Mouse (Mus musculus): Measurements from ENCODE around the gene Prdx3. TPM values are rescaled to one million over a fixed set of nuclear protein-coding genes. Genes with fewer than 3 reads are reported as not detected.

Prdx3 gene
- polyA plus RNA-seq (2015; fragmentation: Nextera tagmentation; extraction: Ambion mirVana), result 134 and 139 TPM in 2 replicates

DNA sequence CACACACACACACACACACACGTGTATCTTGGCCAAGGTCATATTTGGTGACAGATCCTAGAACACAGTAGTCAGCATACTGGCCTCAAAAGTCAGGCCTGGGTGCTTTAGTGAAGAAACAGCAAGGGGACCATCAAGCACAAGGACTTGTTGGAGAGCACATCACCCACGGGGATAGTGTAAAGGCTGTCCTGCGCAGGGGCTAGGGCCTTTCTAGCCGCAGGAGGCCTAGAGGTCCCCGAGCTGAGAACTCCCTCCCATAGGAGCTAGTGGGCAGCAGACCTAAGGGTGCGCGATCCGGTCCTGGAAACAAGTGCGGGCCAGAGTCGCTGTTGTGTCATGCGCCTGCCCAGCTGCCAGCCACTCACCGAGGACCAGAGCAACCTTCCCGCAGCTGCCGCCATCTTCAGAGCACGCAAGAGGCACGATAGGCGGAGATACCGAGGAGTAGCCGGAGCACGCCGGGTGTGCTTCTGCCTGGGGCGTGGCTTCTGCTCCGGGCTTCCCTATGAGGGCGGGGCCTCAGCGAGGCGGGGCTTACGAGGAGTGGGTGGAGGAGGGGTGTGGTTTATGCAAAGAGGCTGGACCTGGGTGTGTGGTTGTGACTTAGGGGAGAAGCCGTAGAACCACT is at the start of gene Prdx3:
Gene Prdx3, minus strand, starts transcription at position 493 of the 631 bp plus-strand sequence.
- H3K4me3 ChIP-seq (replicated peaks), result peak within 1 kb of the TSS; percentile 73
- no peaks in the 10 kb centered on the region for H3K27me3 ChIP-seq
- H3K9me3 ChIP-seq (replicated peaks), result no peaks in the 10 kb centered on the region
- under 1% methylated on average over 28 of the region's 28 CpGs for WGBS
- H3K27ac ChIP-seq, result peak within 1 kb of the TSS; percentile 87
- peaks cover 32% of the 10 kb centered on the region for H3K36me3 ChIP-seq
- H3K4me2 ChIP-seq, result peak within 1 kb of the TSS; percentile 64
- H3K9ac ChIP-seq, result peak within 1 kb of the TSS; percentile 69
- peak; percentile 98 for ATAC-seq (replicated peaks; ENCODE audit: low FRiP score)
- H3K4me1 ChIP-seq, result peaks cover 18% of the 10 kb centered on the region

DNA sequence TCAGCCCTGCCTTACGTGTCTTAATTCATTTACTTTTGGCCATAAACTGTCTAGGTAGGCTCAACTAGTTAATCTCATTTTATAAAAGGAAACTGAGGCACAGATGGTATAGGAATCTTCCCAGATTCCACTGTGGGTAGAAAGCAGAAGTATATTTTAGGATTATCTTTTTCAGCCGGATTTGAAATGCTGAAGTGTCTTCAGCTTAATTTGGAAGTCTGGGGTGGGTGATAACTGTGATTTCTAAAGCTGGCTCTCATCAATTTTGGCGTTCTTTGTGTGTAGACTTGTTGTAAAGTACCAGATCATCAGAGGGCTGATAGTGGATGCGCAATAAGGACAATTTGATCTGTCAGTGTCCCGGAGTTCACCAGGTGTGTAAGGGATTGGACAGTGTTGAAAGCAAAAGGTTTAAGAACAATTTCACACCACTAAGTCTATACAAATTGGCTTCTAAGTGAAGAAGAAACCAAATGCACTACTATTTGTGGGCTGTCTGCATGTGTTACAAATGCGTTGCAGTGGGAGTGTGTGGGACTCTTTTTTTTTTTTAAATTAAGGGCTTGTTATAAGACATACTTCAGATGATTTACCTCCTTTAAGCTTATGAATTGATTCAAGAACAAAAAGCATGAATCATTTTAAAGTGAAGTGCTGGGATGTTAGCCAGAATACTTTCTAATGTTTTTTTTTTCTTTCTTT is 42.7 kb upstream of the Prdx3 start:
- ATAC-seq (replicated peaks; ENCODE audit: low FRiP score), result no peak
- H3K4me1 ChIP-seq, result 0 out of 2 replicates have a peak, but pooled peaks cover 3% of the 10 kb centered on the region
- 85% methylated on average over 6 of the region's 6 CpGs for WGBS
- no peak overlapping the region for H3K27ac ChIP-seq
- no peaks in the 10 kb centered on the region for H3K36me3 ChIP-seq
- no peak overlapping the region for H3K4me2 ChIP-seq
- H3K9ac ChIP-seq, result no peak overlapping the region
- H3K4me3 ChIP-seq (replicated peaks), result no peak overlapping the region
- H3K27me3 ChIP-seq, result no peaks in the 10 kb centered on the region
- no peaks in the 10 kb centered on the region for H3K9me3 ChIP-seq (replicated peaks)

DNA sequence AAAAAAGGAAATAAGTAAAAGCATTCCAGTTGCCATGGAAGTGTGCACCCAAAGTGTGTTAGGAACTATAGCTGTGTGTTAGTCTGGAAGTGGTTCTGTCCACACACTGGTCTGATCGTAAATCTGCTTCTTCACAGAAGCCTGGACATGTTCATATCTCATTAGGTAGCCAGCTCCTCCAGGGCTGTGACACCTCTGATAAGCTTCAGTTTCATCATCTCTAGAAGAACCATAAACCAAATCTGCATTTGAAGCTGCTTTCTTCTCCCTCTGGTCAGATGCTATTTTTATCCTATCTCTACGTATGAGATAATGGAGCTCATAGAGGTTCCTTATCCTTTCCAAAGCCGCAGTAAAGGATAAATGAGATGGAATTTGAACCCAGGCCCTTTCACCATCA is 41.5 kb upstream of the Prdx3 start:
- Histone ChIP-seq H3K9me3 (replicated peaks) (no peaks in the 10 kb centered on the region), H3K4me1 (0 out of 2 replicates have a peak, but pooled peaks cover 3% of the 10 kb centered on the region), H3K36me3 (no peaks in the 10 kb centered on the region), H3K27me3 (no peaks in the 10 kb centered on the region), H3K9ac (no peak overlapping the region), H3K4me3 (replicated peaks) (no peak overlapping the region), H3K27ac (no peak overlapping the region), H3K4me2 (no peak overlapping the region)
- ATAC-seq (replicated peaks; ENCODE audit: low FRiP score), result no peak
- 70% methylated on average over 3 of the region's 3 CpGs for WGBS

DNA sequence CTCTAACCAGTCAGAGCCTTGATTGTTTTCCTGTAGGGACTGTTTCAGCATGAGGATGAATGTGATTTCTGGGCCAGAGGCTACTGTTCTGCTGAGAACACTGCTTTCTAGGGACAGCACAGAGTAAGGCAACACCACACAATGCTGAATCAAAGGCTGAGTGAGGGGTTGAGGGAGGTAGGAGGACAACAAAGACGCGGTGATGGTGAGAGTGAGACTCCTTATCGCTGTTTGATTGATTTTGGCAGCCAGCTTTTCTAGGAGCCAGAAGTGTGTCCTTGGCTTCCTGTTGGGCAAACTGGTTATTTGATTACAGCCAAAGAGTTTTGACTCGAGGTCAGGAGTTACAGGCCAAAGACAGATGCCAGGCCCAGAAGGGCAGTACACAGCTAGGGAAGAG is 40.9 kb upstream of the Prdx3 start:
- Histone ChIP-seq H3K9ac (no peak overlapping the region), H3K9me3 (replicated peaks) (no peaks in the 10 kb centered on the region), H3K36me3 (no peaks in the 10 kb centered on the region), H3K27ac (no peak overlapping the region), H3K27me3 (no peaks in the 10 kb centered on the region), H3K4me3 (replicated peaks) (no peak overlapping the region), H3K4me2 (no peak overlapping the region), H3K4me1 (0 out of 2 replicates have a peak, but pooled peaks cover 3% of the 10 kb centered on the region)
- ATAC-seq (replicated peaks; ENCODE audit: low FRiP score), result no peak
- 72% methylated on average over 4 of the region's 4 CpGs for WGBS

DNA sequence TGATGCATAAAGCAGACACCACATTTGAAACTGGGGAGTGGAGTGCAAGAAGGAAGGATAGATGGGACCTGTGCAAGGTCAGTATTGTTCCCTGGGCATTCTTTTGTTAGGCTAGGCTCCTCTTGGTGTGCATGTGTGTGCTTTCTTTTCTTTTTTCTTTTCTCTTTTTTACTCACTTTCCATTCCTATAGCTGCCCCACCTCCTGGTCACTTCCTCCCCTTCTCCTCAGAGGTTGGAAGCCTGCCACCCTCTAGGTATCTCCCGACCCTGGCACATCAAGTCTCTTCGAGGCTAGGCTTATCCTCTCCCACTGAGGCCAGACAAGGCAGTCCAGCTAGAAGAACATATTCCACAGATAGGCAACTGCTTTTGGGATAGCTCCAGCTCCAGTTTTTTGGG is 37.3 kb upstream of the Prdx3 start:
- WGBS, result 71% methylated on average over 2 of the region's 2 CpGs
- Histone ChIP-seq H3K4me1 (0 out of 2 replicates have a peak, but pooled peaks cover 3% of the 10 kb centered on the region), H3K4me3 (replicated peaks) (no peak overlapping the region), H3K9me3 (replicated peaks) (no peaks in the 10 kb centered on the region), H3K27ac (no peak overlapping the region), H3K27me3 (no peaks in the 10 kb centered on the region), H3K9ac (no peak overlapping the region), H3K4me2 (no peak overlapping the region), H3K36me3 (no peaks in the 10 kb centered on the region)
- ATAC-seq (replicated peaks; ENCODE audit: low FRiP score), result no peak

DNA sequence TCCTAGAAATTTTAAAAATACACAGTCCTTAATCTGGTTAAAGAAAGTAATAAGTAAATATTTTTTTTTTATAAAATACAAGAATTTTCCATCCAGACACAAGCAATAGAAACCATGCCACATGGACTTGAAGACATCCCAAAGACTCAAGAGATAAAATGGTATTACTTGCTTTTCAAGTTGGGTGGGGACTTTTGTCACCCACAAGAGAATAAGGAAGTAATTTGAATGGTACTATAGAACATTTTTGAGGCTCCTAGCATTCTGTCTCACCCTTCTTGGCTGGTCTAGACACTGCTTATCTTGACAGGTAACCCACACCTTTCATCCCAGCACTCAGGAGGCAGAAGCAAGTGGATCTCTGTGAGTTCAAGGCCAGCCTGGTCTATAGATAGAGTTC is 35.9 kb upstream of the Prdx3 start:
- 0 out of 2 replicates have a peak, but pooled peaks cover 2% of the 10 kb centered on the region for H3K4me1 ChIP-seq
- no peak overlapping the region for H3K4me3 ChIP-seq (replicated peaks)
- no peak overlapping the region for H3K9ac ChIP-seq
- H3K4me2 ChIP-seq, result no peak overlapping the region
- no peak overlapping the region for H3K27ac ChIP-seq
- H3K27me3 ChIP-seq, result no peaks in the 10 kb centered on the region
- no peaks in the 10 kb centered on the region for H3K36me3 ChIP-seq
- H3K9me3 ChIP-seq (replicated peaks), result no peaks in the 10 kb centered on the region
- no peak for ATAC-seq (replicated peaks; ENCODE audit: low FRiP score)

DNA sequence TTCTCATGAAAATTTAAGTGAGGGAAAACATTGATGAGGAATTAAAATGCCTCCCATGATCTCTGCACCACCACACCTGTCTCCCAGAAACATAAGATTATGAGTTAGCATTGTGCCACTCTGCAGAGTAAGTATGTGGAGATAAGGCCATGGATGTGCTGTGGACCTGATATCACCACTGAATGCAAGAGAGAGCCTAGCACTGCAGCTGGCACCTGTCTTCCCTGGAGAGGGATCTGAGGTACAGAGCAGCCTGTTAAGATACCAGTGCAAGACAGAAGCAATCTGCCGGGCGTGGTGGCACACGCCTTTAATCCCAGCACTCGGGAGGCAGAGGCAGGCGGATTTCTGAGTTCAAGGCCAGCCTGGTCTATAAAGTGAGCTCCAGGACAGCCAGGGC is 31.1 kb upstream of the Prdx3 start:
- no peak for ATAC-seq (replicated peaks; ENCODE audit: low FRiP score)
- Histone ChIP-seq H3K27me3 (no peaks in the 10 kb centered on the region), H3K27ac (no peak overlapping the region), H3K36me3 (no peaks in the 10 kb centered on the region), H3K9me3 (replicated peaks) (no peaks in the 10 kb centered on the region), H3K9ac (no peak overlapping the region), H3K4me3 (replicated peaks) (no peak overlapping the region), H3K4me2 (no peak overlapping the region), H3K4me1 (no peaks in the 10 kb centered on the region)
- 94% methylated on average over 5 of the region's 5 CpGs for WGBS

DNA sequence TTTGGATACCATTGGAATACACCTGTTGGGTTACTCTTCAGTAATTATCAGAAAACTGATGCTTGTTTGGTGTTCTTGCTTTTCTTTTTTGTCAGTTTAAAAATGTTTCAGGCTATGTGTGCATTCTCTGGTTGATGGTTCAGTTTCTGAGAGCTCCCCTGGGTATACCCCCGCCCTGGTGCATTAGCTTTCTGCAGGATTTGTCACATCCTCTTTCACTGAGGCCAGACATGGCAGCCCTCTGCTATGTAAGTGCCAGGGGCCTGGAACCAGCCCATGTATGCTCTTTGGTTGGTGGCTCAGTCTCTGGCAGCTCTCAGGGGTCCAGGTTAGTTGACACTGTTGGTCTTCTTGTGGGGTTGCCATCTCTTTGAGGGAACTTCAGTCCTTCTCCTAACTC is 29.6 kb upstream of the Prdx3 start:
- Histone ChIP-seq H3K27me3 (no peaks in the 10 kb centered on the region), H3K4me1 (no peaks in the 10 kb centered on the region)
- no peak for ATAC-seq (replicated peaks; ENCODE audit: low FRiP score)

DNA sequence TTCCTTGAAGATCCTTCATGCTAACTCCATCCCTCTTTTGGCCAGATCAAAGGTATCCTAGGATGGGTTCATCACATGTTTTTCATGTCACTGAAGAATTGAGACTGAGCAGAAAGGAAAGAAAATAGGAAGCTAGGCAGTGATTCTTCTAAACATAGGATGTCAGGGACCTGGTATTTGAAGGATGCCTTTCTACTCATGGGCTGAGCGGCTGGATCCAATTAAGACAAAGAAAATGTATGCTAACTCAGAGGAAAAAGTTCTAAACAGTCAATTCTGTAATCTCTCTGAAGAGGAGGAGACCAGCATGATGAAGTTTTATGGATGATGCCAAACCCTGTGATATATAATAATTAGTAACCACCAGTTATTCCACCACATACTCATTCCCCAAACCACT is 28.8 kb upstream of the Prdx3 start:
- Histone ChIP-seq H3K9me3 (replicated peaks) (no peaks in the 10 kb centered on the region), H3K4me1 (no peaks in the 10 kb centered on the region), H3K27me3 (no peaks in the 10 kb centered on the region), H3K4me2 (no peak overlapping the region), H3K4me3 (replicated peaks) (no peak overlapping the region), H3K9ac (no peak overlapping the region), H3K27ac (no peak overlapping the region), H3K36me3 (no peaks in the 10 kb centered on the region)
- 87% methylated on average over 1 of the region's 1 CpGs for WGBS
- ATAC-seq (replicated peaks; ENCODE audit: low FRiP score), result no peak

More for the DNA sequence above, 29.6 kb upstream of the Prdx3 start:
- Histone ChIP-seq H3K4me3 (replicated peaks) (no peak overlapping the region), H3K36me3 (no peaks in the 10 kb centered on the region), H3K9me3 (replicated peaks) (no peaks in the 10 kb centered on the region), H3K4me2 (no peak overlapping the region), H3K27ac (no peak overlapping the region), H3K9ac (no peak overlapping the region)
- 77% methylated on average over 1 of the region's 1 CpGs for WGBS

DNA sequence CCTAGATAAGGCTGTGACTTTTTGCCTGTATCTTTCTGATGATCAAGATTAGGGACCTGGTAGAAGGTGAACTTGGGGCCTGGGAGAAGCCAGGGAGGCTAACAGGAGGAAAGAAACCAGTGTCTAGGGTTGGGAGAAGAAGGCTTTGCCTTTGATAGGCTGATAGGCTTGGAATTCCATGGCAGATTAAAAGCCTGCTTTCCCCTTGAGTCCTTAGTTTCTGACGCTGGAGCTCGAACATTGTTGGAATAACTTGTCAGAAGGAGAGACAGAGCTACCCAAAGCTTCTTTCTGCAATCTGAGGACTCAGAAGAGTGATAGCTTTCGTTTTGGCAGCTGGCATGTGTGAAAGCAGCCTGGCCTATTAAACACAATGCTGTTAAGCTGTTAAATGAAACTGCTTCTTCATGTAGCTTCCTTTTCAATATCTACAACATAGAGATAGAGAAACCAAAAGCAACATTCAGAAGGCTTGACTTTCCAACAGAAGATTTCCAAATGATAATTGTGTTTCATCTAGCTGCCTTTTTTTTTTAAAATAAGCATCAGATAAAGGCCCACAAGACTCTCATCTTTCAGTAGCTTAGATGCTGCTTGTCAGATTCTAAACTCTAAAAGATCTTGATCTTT is 21.0 kb upstream of the Prdx3 start:
- no peak for ATAC-seq (replicated peaks; ENCODE audit: low FRiP score)
- WGBS, result 26% methylated on average over 3 of the region's 3 CpGs
- H3K4me3 ChIP-seq (replicated peaks), result no peak overlapping the region

DNA sequence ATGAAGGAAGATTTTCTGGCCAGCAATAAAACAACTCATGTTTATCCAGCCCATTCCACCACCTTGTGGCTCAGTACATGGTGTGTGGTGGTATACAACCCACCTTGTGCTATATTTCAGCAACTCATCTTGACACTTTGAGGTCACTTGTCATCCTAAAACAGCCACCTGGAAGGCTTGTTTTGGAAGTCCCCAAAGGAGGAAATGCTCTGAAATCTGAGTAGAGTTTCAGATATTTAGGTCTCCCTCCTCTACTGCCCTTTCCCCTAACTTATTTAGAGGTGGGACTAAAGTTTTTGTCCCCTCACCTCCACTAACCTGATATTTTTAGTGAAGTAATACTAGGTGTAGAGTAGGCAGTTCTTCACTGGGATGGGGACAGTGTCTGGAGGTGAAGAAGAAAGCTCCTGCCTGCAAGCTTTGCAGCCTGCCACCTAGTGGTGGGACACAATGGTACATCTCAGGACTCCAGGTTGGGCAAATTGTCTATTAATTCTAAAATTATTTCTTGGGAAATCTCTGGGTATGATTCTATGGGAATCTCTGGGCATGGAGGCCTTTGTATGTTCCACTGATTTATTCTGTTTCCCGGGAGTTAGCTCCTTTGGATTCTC is 17.7 kb upstream of the Prdx3 start:
- H3K36me3 ChIP-seq, result no peaks in the 10 kb centered on the region
- H3K27me3 ChIP-seq, result no peaks in the 10 kb centered on the region
- no peak for ATAC-seq (replicated peaks; ENCODE audit: low FRiP score)
- WGBS, result 40% methylated on average over 1 of the region's 1 CpGs
- H3K9ac ChIP-seq, result no peak overlapping the region
- H3K4me2 ChIP-seq, result peak overlapping the region; percentile 91
- H3K4me1 ChIP-seq, result peaks cover 27% of the 10 kb centered on the region
- no peak overlapping the region for H3K27ac ChIP-seq
- H3K4me3 ChIP-seq (replicated peaks), result peak overlapping the region; percentile 89
- no peaks in the 10 kb centered on the region for H3K9me3 ChIP-seq (replicated peaks)

More for the DNA sequence above, 21.0 kb upstream of the Prdx3 start:
- Histone ChIP-seq H3K4me2 (no peak overlapping the region), H3K27me3 (no peaks in the 10 kb centered on the region), H3K27ac (no peak overlapping the region), H3K36me3 (no peaks in the 10 kb centered on the region), H3K9me3 (replicated peaks) (no peaks in the 10 kb centered on the region), H3K4me1 (peaks cover 21% of the 10 kb centered on the region), H3K9ac (no peak overlapping the region)

DNA sequence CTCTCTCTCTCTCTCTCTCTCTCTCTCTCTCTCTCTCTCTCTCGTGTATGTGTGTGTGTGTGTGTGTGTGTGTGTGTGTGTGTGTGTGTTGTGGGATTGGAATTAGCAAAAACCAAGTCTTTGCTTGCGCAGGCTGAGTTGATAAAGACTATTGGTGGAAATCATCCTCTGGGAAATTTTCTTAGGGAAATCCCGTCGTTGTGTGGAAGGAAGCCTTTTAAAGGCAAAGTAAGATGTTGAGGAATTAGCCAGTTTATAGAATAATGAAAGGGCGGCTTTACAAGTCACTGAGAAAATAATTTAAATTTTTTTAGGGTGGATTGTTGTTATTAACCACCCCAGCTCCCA is 16.7 kb upstream of the Prdx3 start:
- Histone ChIP-seq H3K27me3 (no peaks in the 10 kb centered on the region), H3K4me3 (replicated peaks) (peak overlapping the region; percentile 89), H3K4me1 (peaks cover 27% of the 10 kb centered on the region), H3K9me3 (replicated peaks) (no peaks in the 10 kb centered on the region), H3K27ac (no peak overlapping the region), H3K36me3 (no peaks in the 10 kb centered on the region), H3K9ac (no peak overlapping the region), H3K4me2 (peak overlapping the region; percentile 91)
- no peak for ATAC-seq (replicated peaks; ENCODE audit: low FRiP score)
- 8% methylated on average over 4 of the region's 5 CpGs for WGBS
